ENCODE assay signal across 27 mouse cellular contexts in genomic region chr14:57276481-57277012, GRCm38 (mm10).
A peak's percentile ranks its signal among the peaks of the same experiment; 100 is the strongest.
DNase-seq lines count a peak whose midpoint lies in the region; ATAC-seq and TF ChIP-seq lines count a peak whose summit lies in the region.
"Had no signal": no experiment of that assay in that cellular context is flagged by ENCODE, and none has a peak within 500 bp of the region (broad histone marks: within the 10 kb centered on the region; RNA-seq: fewer than 3 reads in every experiment).

No protein-coding gene starts in this region.

- no peaks in the 10 kb centered on the region for H3K9me3 ChIP-seq in hindbrain, embryonic 10.5 days
- H3K9me3 ChIP-seq in hindbrain, embryonic 12.5 days (replicated peaks) = no peaks in the 10 kb centered on the region
- H3K9me3 ChIP-seq in intestine, embryonic 14.5 days (ENCODE audit: control insufficient read depth, low read length) = no peaks in the 10 kb centered on the region
- no peaks in the 10 kb centered on the region for H3K9me3 ChIP-seq in intestine, postnatal 0 days (ENCODE audit: control insufficient read depth)
- H3K9me3 ChIP-seq in stomach, postnatal 0 days (ENCODE audit: control insufficient read depth, low read length) = no peaks in the 10 kb centered on the region
- H3K9me3 ChIP-seq: embryonic facial prominence, embryonic 10.5 days; embryonic facial prominence, embryonic 13.5 days; forebrain, embryonic 13.5 days; heart, embryonic 12.5 days; heart, embryonic 15.5 days; hindbrain, embryonic 15.5 days had no signal

- 0 out of 2 replicates have a peak overlapping the region, but pooled peaks have one; percentile 12 for H3K27ac ChIP-seq in hindbrain, embryonic 10.5 days
- no peak overlapping the region for H3K27ac ChIP-seq in hindbrain, embryonic 12.5 days
- no peak overlapping the region for H3K27ac ChIP-seq in intestine, embryonic 14.5 days (ENCODE audit: low read depth)
- H3K27ac ChIP-seq in intestine, postnatal 0 days (ENCODE audit: low read depth, low read length) = no peak overlapping the region
- H3K27ac ChIP-seq in stomach, postnatal 0 days (replicated peaks) = no peak overlapping the region
- H3K27ac ChIP-seq: embryonic facial prominence, embryonic 10.5 days; embryonic facial prominence, embryonic 13.5 days; forebrain, embryonic 13.5 days; heart, embryonic 15.5 days; hindbrain, embryonic 15.5 days had no signal

- no peak for DNase-seq in hindbrain, embryonic 10.5 days (ENCODE audit: low spot score)
- DNase-seq in intestine, embryonic 14.5 days (ENCODE audit: low spot score) = no peak
- DNase-seq in stomach, postnatal 0 days (ENCODE audit: low spot score) = peak; percentile 40
- no peak for DNase-seq in thymus, postnatal 25 days
- DNase-seq in cerebellum, adult 11-12 months = no peak
- DNase-seq: adrenal gland, adult 8-10 months; adrenal gland, postnatal 36 days; cerebellum, adult 2 months; cerebellum, adult 9-11 months; cerebellum, postnatal 25 days; embryo, embryonic 11 days; gastrocnemius, postnatal 10 days; gastrocnemius, postnatal 36 days; heart, postnatal 10 days; heart, postnatal 36 days; kidney, adult 11 months had no signal

- WGBS in hindbrain, embryonic 10.5 days = 84% methylated on average over 7 of the region's 7 CpGs
- WGBS in hindbrain, embryonic 12.5 days = 88% methylated on average over 7 of the region's 7 CpGs
- WGBS in intestine, embryonic 14.5 days = 57% methylated on average over 7 of the region's 7 CpGs
- WGBS in intestine, postnatal 0 days = 46% methylated on average over 7 of the region's 7 CpGs
- WGBS in stomach, postnatal 0 days = 61% methylated on average over 7 of the region's 7 CpGs

- TF ChIP-seq CTCF in intestine, postnatal 0 days (IDR thresholded peaks at IDR 0.05; ENCODE audit: low read depth) = no peak
- no peak for TF ChIP-seq CTCF in stomach, postnatal 0 days (IDR thresholded peaks at IDR 0.05; ENCODE audit: low read depth)

- ATAC-seq in hindbrain, embryonic 12.5 days (ENCODE audit: low FRiP score) = no peak
- ATAC-seq in intestine, embryonic 14.5 days (replicated peaks; ENCODE audit: low FRiP score, low TSS enrichment, low read depth) = peak; percentile 75
- ATAC-seq in intestine, postnatal 0 days = peak; percentile 48; the same call in 1 of the 2 replicates
- ATAC-seq in stomach, postnatal 0 days (ENCODE audit: low FRiP score, low TSS enrichment) = peak; percentile 85
- ATAC-seq: CD4-positive, CD25-positive, alpha-beta regulatory T cell, adult 4 months; forebrain, embryonic 13.5 days; forebrain, embryonic 16.5 days had no signal

- no peaks in the 10 kb centered on the region for H3K27me3 ChIP-seq in hindbrain, embryonic 10.5 days (ENCODE audit: insufficient read depth, poor library complexity, severe bottlenecking)
- H3K27me3 ChIP-seq in hindbrain, embryonic 12.5 days = no peaks in the 10 kb centered on the region
- H3K27me3 ChIP-seq in intestine, embryonic 14.5 days (replicated peaks; ENCODE audit: control insufficient read depth, insufficient read depth, low read length) = no peaks in the 10 kb centered on the region
- no peaks in the 10 kb centered on the region for H3K27me3 ChIP-seq in intestine, postnatal 0 days (replicated peaks; ENCODE audit: control insufficient read depth, insufficient read depth, low read length)
- no peaks in the 10 kb centered on the region for H3K27me3 ChIP-seq in stomach, postnatal 0 days (ENCODE audit: control insufficient read depth, insufficient read depth, low read length)
- H3K27me3 ChIP-seq: embryonic facial prominence, embryonic 13.5 days; forebrain, embryonic 13.5 days; heart, embryonic 12.5 days; heart, embryonic 15.5 days; hindbrain, embryonic 15.5 days had no signal

- H3K4me1 ChIP-seq in hindbrain, embryonic 10.5 days (replicated peaks) = peaks cover 6% of the 10 kb centered on the region; the same call in 1 of the 2 replicates
- no peaks in the 10 kb centered on the region for H3K4me1 ChIP-seq in hindbrain, embryonic 12.5 days
- no peaks in the 10 kb centered on the region for H3K4me1 ChIP-seq in intestine, embryonic 14.5 days (replicated peaks; ENCODE audit: control insufficient read depth, insufficient read depth, low read length)
- no peaks in the 10 kb centered on the region for H3K4me1 ChIP-seq in intestine, postnatal 0 days (replicated peaks; ENCODE audit: control insufficient read depth, insufficient read depth, low read length)
- no peaks in the 10 kb centered on the region for H3K4me1 ChIP-seq in stomach, postnatal 0 days (replicated peaks; ENCODE audit: control insufficient read depth, insufficient read depth)
- H3K4me1 ChIP-seq: embryonic facial prominence, embryonic 13.5 days; forebrain, embryonic 13.5 days; heart, embryonic 15.5 days; hindbrain, embryonic 15.5 days had no signal

- H3K9ac ChIP-seq in hindbrain, embryonic 12.5 days = no peak overlapping the region
- no peak overlapping the region for H3K9ac ChIP-seq in intestine, embryonic 14.5 days (ENCODE audit: low read length)
- H3K9ac ChIP-seq in intestine, postnatal 0 days (ENCODE audit: low read depth, low read length) = no peak overlapping the region
- no peak overlapping the region for H3K9ac ChIP-seq in stomach, postnatal 0 days (ENCODE audit: low read length)
- H3K9ac ChIP-seq: embryonic facial prominence, embryonic 13.5 days; forebrain, embryonic 13.5 days; heart, embryonic 12.5 days; heart, embryonic 15.5 days; hindbrain, embryonic 15.5 days had no signal

- TF ChIP-seq EP300 in stomach, postnatal 0 days (optimal IDR thresholded peaks at IDR 0.05) = no peak

- no peak overlapping the region for H3K4me3 ChIP-seq in hindbrain, embryonic 10.5 days
- no peak overlapping the region for H3K4me3 ChIP-seq in hindbrain, embryonic 12.5 days
- no peak overlapping the region for H3K4me3 ChIP-seq in intestine, embryonic 14.5 days (ENCODE audit: low read depth, low read length)
- no peak overlapping the region for H3K4me3 ChIP-seq in intestine, postnatal 0 days (ENCODE audit: low read depth, low read length)
- no peak overlapping the region for H3K4me3 ChIP-seq in stomach, postnatal 0 days (ENCODE audit: low read depth, low read length)
- H3K4me3 ChIP-seq: embryonic facial prominence, embryonic 10.5 days; embryonic facial prominence, embryonic 13.5 days; erythroblast, embryonic 14.5 days; forebrain, embryonic 13.5 days; heart, embryonic 12.5 days; heart, embryonic 15.5 days; hindbrain, embryonic 15.5 days had no signal

- H3K4me2 ChIP-seq in hindbrain, embryonic 12.5 days (replicated peaks) = no peak overlapping the region
- H3K4me2 ChIP-seq in intestine, embryonic 14.5 days (ENCODE audit: low read length) = no peak overlapping the region
- no peak overlapping the region for H3K4me2 ChIP-seq in intestine, postnatal 0 days (replicated peaks; ENCODE audit: low read depth)
- H3K4me2 ChIP-seq in stomach, postnatal 0 days (replicated peaks; ENCODE audit: low read depth) = no peak overlapping the region
- H3K4me2 ChIP-seq: embryonic facial prominence, embryonic 13.5 days; forebrain, embryonic 13.5 days; heart, embryonic 12.5 days; heart, embryonic 15.5 days; hindbrain, embryonic 15.5 days had no signal

- H3K36me3 ChIP-seq in hindbrain, embryonic 10.5 days = no peaks in the 10 kb centered on the region
- no peaks in the 10 kb centered on the region for H3K36me3 ChIP-seq in hindbrain, embryonic 12.5 days
- H3K36me3 ChIP-seq in intestine, embryonic 14.5 days (ENCODE audit: control insufficient read depth, insufficient read depth, low read length) = no peaks in the 10 kb centered on the region
- peaks cover 4% of the 10 kb centered on the region; the same call in 1 of the 2 replicates for H3K36me3 ChIP-seq in intestine, postnatal 0 days (ENCODE audit: control insufficient read depth, insufficient read depth)
- H3K36me3 ChIP-seq in stomach, postnatal 0 days (ENCODE audit: control insufficient read depth, insufficient read depth, low read length) = no peaks in the 10 kb centered on the region
- H3K36me3 ChIP-seq: embryonic facial prominence, embryonic 10.5 days; embryonic facial prominence, embryonic 13.5 days; heart, embryonic 12.5 days; heart, embryonic 15.5 days; hindbrain, embryonic 15.5 days had no signal
